Mouse (Mus musculus): ENCODE measurements around the gene Map1lc3b.
"Not testable (repeated sequence)": the region's sequence is repeated elsewhere in the genome, so short reads cannot be mapped to it uniquely, and the experiment has no call there.

Gene Map1lc3b

GRCm38 (mm10) chr8:121572121-121572520 is 18.0 kb upstream of the Map1lc3b start:
- no peak for DNase-seq (ENCODE audit: low read depth, low spot score)

GRCm38 (mm10) chr8:121573275-121573674 is 16.9 kb upstream of the Map1lc3b start:
- no peak for DNase-seq (ENCODE audit: low read depth, low spot score)

- no peak for DNase-seq (ENCODE audit: low read depth, low spot score)
Measured at GRCm38 (mm10) chr8:121575661-121576060, 14.5 kb upstream of the Map1lc3b start.

- peak; percentile 17 for DNase-seq (ENCODE audit: low read depth, low spot score)
Measured at GRCm38 (mm10) chr8:121577751-121578675, 12.1 kb upstream of the Map1lc3b start.

- DNase-seq (ENCODE audit: low read depth, low spot score) = peak; percentile 94
Measured at GRCm38 (mm10) chr8:121578676-121579451, 11.3 kb upstream of the Map1lc3b start, which contains the start of gene Fbxo31. Gene Fbxo31, minus strand, starts transcription at chr8:121578806.

- no peak for DNase-seq (ENCODE audit: low read depth, low spot score)
Measured at GRCm38 (mm10) chr8:121580465-121580864, 9.7 kb upstream of the Map1lc3b start.

GRCm38 (mm10) chr8:121583653-121584052 is 6.5 kb upstream of the Map1lc3b start:
- DNase-seq (ENCODE audit: low read depth, low spot score) = no peak

- no peak for DNase-seq (ENCODE audit: low read depth, low spot score)
Measured at GRCm38 (mm10) chr8:121584730-121585129, 5.4 kb upstream of the Map1lc3b start.

GRCm38 (mm10) chr8:121585159-121585825 is 4.9 kb upstream of the Map1lc3b start:
- DNase-seq (ENCODE audit: low read depth, low spot score) = peak; percentile 98

GRCm38 (mm10) chr8:121588750-121589149 is 1.4 kb upstream of the Map1lc3b start:
- no peak for DNase-seq (ENCODE audit: low read depth, low spot score)

GRCm38 (mm10) chr8:121589205-121589726 is 895 bp upstream of the Map1lc3b start:
- DNase-seq (ENCODE audit: low read depth, low spot score) = no peak

- peak; percentile 42 for DNase-seq (ENCODE audit: low read depth, low spot score)
Measured at GRCm38 (mm10) chr8:121591178-121592066, 1.3 kb downstream of the Map1lc3b start.

GRCm38 (mm10) chr8:121593293-121593692 is 3.1 kb downstream of the Map1lc3b start:
- DNase-seq (ENCODE audit: low read depth, low spot score) = no peak

- DNase-seq (ENCODE audit: low read depth, low spot score) = no peak
Measured at GRCm38 (mm10) chr8:121593983-121594382, 3.8 kb downstream of the Map1lc3b start.

- DNase-seq (ENCODE audit: low read depth, low spot score) = not testable (repeated sequence)
Measured at GRCm38 (mm10) chr8:121597492-121597891, 7.3 kb downstream of the Map1lc3b start.

- DNase-seq (ENCODE audit: low read depth, low spot score) = no peak
Measured at GRCm38 (mm10) chr8:121598190-121598589, 8.0 kb downstream of the Map1lc3b start.

GRCm38 (mm10) chr8:121598892-121599291 is 8.7 kb downstream of the Map1lc3b start:
- DNase-seq (ENCODE audit: low read depth, low spot score) = peak; percentile 78

- DNase-seq (ENCODE audit: low read depth, low spot score) = no peak
Measured at GRCm38 (mm10) chr8:121599842-121600241, 9.7 kb downstream of the Map1lc3b start.

GRCm38 (mm10) chr8:121602411-121602810 is 12.2 kb downstream of the Map1lc3b start:
- no peak for DNase-seq (ENCODE audit: low read depth, low spot score)

GRCm38 (mm10) chr8:121602860-121603259 is 12.7 kb downstream of the Map1lc3b start:
- peak; percentile 52 for DNase-seq (ENCODE audit: low read depth, low spot score)
